Mouse (Mus musculus) layer of hippocampus, adult 18-20 months (tissue): Measurements from ENCODE around the gene Zfp963. TPM values are rescaled to one million over a fixed set of nuclear protein-coding genes. Genes with fewer than 3 reads are reported as not detected.

Experiments used
- DNase-seq, 2 experiments: peaks; one replicate each; pipeline ENCODE4 v3.0.0; 2022; ENCODE audit warnings: low spot score in 2 of 2
- long read RNA-seq: library from polyadenylated mRNA; stranded (forward); transcript quantifications from one replicate; pipeline ENCODE4 v2.0.0, GENCODE M21; 2021
- total RNA-seq, 2 experiments: library from RNA; stranded (reverse); gene quantifications; 2 replicates each; pipeline ENCODE4 v1.2.3; 2021

The Zfp963 gene
- total RNA-seq, result 1 to 10 TPM; 4.6 to 5.0 TPM
- long read RNA-seq, partial matches to known transcripts, result 0 of 4 reads
- long read RNA-seq, other reads (novel, unspliced or antisense), result 0 of 4 reads

DNA sequence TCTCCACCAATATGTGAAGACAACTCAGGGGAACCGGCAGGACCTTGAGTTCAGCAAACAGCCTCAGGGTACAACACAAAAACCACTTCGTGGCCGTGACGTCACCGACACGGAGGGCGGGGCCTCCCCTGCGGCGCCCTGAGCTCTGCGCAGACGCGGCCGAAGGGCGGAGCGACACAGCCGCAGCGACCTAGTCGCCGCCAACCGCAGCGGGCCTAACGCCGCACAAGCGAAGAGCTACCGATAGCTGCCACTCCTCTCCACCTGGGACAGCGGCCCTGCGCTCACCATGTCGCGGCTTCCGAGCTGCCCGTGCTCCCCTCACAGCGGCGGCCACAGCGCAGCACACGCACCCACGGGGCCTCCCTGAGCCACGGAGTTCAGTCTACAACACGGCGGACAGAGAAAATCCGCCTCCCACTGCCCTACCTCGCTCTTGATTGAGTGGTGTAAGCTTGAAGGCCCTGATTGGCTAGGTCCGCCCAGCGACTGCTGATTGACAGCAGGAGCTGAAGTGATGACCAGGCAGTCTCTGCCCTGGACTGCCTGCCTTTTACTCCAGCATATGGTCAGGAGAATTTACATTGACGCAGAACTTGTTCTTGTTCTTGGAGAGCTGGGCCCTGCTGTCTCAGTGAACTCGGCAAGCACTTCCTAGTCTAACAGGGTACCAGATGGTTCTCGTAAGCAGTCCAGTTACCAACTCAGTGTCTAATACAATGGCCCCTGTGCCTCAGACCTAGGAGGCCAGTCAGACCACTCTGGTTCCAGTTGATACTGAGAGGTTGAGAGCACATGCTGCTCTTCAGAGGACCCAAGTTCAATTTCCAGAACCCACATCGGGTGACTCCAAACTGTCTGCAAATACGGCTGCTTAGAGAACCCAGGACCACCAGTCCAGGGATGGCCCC is at the start of gene Zfp963:
TSS of gene Zfp963 (minus strand) at position 427 of the 911 bp plus-strand sequence.
- DNase-seq, result peak; percentile 94 to 97

DNA sequence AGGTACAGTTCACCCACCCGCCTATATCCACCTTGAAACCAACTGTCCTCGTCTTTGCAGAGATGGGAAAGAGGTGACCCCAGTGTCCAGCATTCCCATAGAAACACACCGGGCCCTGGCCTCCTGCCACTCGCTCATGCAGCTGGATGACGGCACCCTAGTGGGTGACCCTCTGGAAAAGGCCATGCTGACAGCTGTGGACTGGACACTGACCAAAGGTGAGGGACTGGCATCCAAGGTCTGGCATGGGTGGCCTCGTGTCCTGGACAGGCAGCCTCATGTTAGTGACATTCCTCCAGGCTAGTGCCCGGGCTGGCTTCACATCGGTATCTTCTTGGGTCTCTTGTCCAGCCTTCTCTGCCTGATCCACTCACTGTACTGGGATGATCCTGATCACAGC is 49.5 kb upstream of the Zfp963 start:
- no peak for DNase-seq

DNA sequence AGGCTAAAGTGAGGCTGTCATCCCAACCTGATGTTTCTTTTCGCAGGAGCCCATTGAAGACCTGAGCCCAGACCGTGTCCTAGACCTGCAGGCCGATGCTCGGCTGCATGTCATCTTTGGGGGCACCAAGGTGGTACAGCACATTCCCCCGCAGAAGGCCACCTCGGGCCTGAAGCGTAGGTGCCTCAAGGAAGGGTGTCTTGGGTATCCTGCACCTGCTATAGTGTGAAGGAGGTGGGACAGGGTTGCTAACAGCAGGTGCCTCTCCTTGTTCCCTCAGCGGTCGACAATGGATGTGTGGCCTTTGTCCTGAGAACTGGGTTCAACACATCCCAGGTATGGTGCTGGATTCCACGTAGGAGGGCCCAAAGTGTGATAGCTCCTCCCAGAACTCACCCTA is 47.9 kb upstream of the Zfp963 start:
- DNase-seq, result no peak

DNA sequence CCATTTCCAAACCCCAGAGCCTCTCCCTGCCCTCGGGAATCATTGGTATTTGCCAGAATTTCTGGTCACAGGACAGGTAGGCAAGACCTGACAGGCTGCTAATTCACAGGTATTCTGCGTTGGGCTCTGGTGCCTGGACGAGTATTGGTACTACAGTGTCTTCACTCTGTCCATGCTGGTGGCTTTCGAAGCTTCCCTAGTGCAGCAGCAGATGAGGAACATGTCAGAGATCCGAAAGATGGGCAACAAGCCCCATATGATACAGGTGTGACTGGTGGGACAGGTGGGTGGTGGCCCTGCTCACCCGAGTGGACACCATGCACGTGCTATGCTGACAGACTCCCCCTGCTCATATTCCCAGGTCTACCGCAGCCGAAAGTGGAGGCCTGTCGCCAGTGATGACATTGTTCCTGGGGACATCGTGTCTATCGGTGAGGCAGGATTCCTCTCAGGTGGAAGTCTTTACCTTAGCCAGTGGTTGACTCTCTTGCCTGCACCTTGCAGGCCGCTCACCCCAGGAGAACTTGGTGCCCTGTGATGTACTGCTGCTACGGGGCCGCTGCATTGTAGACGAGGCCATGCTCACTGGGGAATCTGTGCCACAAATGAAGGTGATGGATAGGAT is 47.1 kb upstream of the Zfp963 start:
- no peak for DNase-seq

DNA sequence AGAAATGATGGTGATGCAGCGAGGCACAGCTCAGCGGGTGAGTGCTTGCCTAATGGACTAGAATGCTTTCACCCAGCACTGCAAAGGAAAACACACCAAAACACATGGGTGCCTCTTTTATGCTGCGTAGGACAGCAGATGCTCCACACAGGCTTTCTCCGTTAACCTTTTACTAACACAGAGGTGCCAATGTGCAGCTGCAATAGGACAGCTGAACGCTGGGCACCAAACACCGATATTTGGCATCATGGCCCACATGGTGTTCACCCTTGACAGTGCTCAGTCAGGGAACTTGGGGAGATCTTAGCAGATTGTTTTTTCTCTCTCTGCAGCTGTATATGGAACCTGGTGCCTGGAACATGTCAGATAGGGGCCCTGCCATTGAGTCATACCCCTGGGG is 45.1 kb upstream of the Zfp963 start:
- DNase-seq, result no peak

DNA sequence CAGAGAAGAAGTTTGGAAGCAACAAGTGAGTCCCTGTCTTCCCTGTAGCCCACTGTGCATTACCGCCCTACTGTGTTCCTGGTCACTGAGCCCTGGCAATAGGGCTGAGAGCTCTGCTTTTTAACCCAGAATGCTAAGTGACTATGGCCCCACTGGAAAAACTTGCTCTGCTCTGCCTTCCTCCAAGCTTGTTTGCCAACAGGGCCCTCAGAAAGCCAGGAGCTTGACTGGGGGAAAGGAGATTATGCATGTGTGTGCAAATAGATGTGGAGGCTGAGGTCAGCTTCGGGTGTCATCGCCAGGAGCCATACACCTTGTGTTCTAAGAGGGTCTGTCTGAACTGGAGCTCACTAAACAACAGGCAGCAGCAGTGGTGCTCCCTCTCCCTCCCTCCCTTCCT is 44.3 kb upstream of the Zfp963 start:
- DNase-seq, result no peak

DNA sequence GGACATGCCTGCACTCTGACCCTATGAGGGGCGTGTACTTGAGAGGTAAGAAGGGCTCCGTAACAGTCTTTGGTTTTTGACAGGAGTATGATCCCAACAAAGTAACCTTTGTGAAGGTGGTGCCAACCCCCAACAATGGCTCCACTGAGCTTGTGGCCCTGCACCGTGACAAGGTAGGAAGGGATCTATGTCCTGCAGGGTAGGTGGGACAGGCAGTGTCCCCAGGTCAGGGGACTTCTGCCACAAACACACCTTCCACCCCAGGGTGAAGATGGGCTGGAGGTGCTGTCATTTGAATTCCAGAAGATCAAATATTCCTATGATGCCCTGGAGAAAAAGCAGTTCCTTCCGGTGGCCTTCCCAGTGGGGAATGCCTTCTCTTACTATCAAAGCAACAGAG is 43.9 kb upstream of the Zfp963 start:
- DNase-seq, result no peak

DNA sequence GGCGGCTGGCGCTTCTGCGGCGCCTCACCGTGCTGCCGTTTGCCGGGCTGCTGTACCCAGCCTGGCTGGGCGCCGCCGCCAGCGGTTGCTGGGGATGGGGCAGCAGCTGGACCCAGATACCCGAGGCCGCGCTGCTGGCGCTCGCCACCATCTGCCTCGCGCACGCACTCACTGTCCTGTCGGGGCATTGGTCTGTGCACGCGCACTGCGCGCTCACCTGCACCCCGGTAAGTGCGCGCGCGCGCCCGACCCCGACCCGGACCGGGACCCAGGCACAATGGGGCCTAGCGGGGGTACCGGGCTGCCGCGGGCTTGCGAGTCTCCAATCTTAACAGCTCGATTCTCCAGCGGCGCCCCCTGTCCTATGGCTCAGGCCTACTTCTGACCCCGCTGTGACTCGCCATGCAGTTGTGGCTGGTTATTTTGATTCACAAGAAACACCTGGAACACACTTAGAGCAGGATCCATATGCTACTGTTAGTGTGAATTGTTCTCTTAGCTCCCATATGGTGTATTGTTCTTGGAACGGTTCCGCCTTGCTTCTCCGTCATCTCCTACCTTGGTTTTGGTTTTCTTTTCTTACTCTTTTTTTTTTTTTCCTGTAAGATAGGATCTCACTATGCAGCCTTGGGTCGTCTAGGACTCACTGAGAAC is 41.8 kb upstream of the Zfp963 start:
- DNase-seq, result peak in 1 of 2 experiments; percentile 19

DNA sequence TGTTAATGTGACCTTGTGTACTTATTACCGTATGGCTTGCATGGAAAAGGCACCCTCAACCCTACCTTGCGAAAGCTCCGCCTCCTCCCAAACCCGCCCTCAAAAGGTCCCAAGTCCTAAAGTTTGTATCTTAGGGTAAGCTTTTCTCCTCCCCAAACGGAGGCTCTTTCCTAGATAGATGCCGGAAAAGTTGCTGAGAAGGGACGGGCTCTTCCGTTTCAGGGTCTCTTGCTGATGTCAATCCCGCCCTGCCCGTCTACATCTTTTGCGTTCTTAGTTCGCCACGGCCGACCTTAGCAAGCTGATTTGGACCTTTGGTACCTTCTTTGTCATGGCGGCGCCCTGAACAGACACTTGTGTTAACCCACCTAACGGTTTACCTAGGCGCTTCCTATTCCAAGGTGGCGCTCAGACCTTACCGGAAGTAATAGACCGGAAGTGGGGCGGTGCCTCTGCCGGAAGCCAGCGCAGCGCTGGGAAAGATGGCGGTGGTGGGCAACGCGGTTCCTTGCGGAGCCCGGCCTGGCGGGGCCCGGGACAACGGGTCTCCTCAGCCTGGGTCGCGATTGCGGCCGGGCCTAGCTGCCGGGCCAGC is 41.1 kb upstream of the Zfp963 start, which contains the start of the genes Atp13a1 and Zfp866:
TSS of gene Atp13a1 (plus strand) at position 391 of the 595 bp plus-strand sequence.
TSS of gene Zfp866 (minus strand) at position 406 of the 595 bp plus-strand sequence.
- peak; percentile 80 to 90 for DNase-seq

DNA sequence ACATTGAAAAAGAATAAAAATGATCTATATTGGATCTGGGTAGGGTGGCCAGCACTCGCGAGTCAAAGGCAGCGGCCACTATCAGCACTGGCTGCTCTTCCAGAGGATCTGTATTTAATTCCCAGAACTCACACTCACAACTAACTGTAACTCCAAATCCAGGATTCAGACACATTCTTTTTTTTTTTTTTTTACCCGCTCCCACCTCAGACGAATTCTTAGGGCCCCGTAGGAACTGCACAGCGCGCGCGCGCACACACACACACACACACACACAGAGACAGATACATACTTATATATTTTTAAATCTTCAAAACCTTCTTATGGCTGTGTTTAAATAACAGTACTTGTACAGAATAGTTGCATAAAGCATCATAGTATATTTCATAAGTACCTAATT is 40.6 kb upstream of the Zfp963 start:
- no peak for DNase-seq

DNA sequence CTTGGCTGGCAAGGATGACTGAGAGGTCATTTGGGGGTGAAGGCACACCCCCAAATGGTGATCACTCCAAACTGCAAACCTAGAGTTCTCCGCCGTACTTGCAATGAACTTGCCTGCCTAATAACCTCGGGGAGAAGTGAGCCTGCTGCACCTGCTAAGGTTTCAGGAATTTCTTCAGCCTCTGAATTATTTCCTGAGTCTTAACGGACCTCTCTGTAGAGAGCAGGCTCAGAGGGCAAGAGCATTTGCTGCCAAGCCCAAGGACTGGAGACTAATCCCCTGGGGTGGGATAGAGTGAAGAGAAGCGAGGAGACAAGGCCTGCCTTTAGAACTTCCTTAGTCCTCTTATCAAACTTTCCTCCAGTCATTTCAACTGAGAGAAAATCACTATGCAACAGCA is 40.0 kb upstream of the Zfp963 start:
- no peak for DNase-seq

DNA sequence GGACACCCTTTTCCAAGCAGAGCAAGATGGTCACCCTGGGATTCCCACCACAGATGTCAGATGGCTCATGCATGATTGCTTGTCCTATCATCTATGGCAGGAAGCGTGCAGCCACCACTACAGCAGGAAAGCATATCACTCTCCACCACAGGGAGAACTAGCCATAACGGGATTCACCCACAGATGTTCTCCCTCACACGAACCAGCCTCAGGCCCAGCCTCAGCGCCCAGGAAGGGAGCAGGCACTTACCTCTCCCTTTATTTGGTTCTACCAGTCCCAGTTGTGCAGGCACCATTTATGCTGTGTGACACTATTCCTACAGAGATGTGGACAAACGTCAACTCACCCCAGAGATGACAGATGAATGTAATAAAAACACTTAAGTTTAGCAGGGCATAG is 39.3 kb upstream of the Zfp963 start:
- no peak for DNase-seq

DNA sequence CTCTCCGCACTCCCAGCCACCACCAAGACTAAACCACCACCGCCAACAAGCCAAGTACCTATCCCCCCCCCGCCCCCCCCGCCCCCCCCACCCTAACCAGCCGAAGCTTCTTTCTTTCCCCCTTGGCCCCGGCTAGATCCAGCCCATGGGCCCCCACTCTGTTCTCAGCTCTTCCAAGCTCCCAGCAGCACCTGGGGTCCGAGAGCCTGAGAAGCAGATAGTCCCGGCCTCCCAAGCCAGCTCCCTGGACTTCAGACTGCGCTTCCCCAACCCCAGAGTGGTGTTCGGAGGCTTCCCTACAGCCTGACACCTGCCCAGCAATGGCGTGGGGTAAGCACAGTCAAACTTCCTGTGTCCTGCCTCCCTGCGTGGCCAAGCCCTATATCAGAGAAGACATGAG is 27.3 kb upstream of the Zfp963 start:
- no peak for DNase-seq

DNA sequence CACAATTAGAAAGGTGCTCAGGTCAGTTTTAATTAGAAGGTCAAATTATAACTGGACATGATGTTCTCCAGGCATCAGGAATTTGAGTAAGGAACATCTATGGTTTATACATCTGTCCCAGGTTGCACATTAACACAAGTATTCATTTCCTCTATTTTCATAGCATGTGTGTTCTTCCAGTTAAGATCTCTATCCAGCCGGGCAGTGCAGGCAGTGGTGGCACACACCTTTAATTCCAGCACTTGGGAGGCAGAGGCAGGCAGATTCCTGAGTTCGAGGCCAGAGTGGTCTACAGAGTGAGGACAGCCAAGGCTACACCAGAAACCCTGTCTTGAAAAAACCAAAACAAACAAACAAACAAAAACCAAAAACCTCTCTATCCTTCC is 25.4 kb upstream of the Zfp963 start:
- DNase-seq, result no peak

DNA sequence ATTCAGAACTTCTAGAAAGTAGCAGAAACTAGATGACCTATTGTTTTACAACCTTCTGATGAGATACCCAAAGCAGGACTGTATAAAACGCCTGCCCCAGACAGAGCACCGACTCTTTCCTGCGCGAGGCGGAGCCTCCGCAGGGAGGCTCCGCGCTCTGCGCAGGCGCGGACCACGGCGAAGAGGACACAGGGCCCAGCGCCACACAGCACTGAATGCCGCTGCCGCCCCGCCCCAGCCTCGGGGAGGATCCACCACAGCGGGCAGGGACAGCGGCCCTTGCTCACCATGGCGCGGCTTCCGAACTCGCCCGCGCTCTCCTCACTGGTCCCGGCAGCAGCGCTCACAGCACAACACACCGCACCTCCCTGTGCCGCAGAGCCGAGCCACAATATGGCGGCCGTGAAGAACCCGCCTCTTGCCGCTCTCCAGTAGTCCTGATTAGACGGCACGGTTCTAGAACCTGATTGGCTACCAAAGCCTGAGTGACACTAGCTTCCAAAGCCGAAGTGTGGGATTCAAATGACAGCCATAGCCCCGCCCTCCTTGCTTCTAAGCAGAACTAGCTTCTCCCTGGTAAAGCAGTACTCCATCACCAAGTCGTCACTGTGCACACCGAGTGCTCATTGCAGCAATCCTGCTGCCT is 24.9 kb upstream of the Zfp963 start, which contains the start of gene Gm20422:
TSS of gene Gm20422 (minus strand) at position 384 of the 646 bp plus-strand sequence.
- peak; percentile 86 to 95 for DNase-seq

DNA sequence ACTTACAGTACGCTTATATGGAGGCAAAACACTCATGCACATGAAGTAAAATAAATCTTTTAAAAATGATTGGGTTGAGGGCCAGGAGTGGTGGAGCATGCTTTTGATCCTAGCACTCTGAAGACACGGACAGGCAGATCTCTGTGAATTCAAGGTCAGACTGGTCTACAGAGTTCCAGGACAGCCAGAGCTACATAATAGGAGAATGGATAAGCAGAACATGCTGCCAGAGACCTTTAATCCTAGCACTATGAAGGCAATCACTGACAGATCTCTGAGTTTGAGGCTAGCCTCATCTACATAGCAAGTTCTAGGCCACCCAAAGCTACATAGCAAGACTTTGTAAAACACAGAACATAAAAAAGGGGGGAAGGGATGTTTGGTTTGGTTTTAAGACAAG is 22.3 kb upstream of the Zfp963 start:
- DNase-seq, result no peak

DNA sequence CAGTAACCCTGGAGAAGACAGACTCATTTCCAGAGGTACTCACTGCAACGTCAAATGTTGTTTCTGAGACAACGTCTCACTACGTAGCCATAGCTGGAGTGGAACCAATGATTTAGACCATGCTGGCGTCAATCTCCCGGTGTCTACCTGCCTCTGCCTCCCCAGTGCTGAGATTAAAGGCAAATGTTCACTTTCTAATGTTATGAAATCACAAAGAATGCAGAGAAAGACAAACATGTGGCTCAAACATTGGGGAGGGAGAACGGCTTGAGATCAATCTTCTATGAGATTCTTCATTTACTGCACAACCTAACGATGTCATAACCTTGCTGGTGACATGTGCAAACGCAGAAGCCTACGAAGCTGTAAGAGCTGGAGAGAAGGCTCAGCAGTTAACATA is 21.5 kb upstream of the Zfp963 start:
- no peak for DNase-seq

DNA sequence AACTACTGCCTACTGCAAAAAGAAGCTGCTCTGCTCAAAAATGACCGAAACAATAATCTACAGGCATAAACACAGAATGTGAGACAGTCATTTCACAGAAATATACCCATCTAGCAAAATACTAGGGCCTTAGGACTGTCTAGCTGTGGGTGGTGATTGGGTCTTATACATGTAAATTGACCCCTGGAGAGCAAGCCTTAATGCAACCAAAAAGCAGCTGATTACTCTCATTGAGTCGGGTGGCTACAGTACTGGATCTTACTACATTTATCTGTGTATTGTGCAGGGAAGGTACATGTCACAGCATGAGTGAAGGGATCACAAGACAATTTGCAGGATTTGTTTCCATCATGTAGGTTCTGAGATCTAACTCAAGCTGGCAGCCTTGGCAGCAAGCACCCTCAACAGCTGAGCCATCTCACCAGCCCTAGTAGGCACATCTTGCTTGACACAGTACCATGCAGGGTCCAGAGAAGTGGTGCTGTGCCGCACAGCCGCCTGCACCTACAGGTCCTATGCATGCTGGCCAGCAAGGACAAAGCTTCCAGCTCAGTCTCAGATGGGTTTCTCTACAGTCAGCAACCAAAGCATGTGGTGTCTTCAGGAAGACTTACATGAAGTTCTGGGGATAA is 12.2 kb upstream of the Zfp963 start:
- no peak for DNase-seq

DNA sequence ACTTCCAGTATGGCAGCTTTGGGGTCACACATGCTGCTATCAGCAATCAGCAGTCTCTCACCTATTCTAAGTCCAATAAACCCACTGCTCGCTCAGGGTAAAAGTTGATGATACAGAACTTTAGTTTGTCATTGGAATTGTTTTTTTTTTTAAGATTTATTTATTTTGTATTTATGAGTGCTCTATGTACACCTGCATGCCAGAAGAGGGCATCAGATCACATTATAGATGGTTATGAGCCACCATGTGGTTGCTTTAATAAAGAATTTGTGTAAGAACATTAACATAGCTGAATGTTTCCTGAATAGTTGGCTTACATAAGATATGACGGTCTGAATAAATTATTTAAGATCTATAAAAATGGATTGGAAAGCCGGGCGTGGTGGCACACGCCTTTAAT is 8.5 kb upstream of the Zfp963 start:
- DNase-seq, result no peak

DNA sequence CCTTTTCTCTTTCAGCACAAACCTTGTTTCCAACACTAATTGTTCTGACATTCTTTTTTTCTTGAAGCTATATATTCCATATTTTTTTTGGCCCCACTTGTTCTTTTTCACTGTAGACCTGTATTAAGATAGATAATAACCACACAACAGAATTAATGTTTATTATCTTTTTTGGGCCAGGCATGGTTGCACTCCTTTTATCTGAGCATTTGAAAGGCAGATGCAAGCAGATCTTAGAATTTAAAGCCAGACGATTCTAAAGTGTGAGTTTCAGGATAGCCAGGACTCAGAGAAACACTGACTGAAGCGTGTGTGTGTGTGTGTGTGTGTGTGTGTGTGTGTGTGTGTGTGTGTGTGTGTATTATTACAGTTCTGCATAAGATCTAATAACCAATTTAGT is 2.7 kb upstream of the Zfp963 start:
- DNase-seq, result no peak
